Mouse (Mus musculus): ENCODE data around the gene Gjd3.
A peak's percentile ranks its signal among the peaks of the same experiment; 100 is the strongest.

Gene Gjd3

DNA sequence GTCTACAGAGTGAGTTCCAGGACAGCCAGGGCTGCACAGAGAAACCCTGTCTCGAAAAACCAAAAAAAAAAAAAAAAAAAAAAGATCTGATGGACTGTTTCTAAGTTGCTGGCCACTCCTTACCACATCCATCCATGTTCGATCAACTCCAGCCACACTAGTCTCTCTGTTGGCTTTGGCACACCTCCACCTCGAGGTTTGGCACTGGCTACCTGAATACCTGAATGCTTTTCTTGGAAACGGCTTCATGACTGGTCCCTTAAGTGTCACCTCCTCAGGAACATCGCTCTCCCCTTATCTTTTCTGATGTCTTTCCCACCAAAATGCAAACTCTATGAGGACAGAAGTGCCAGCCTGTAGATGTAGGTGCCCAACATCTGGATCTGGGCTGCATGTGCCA, 3.5 kb downstream of the Gjd3 start:
- no peak for DNase-seq

DNA sequence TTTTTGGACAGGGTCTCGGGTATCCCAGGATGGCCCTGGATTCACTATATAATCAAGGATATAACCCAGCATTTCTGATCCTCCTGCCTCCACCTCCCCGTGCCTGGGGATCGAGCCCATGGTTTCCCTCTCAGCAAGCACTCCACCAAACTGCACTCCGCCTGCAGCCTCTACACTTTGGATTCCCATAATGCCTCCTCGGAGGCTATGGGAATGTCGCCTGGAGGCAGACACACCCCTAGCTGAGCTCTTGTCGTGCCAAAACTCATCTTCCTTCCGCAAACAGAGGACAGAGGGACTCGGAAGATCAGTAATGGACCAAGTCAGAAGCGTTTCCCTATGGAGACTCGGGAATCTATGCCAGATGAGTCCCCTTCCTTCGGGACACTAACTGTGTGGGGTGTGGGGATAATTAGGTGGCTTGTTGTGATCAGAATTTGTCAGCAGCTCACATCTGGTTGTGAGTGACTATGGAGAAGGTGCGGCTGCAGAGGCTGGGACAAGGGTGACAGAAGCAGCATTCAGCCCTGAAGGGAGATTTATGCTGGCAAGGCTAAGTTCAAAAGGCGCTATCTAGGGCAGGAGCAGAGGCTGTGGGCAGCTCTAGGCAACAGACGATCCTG, 4.2 kb downstream of the Gjd3 start:
- no peak for DNase-seq

DNA sequence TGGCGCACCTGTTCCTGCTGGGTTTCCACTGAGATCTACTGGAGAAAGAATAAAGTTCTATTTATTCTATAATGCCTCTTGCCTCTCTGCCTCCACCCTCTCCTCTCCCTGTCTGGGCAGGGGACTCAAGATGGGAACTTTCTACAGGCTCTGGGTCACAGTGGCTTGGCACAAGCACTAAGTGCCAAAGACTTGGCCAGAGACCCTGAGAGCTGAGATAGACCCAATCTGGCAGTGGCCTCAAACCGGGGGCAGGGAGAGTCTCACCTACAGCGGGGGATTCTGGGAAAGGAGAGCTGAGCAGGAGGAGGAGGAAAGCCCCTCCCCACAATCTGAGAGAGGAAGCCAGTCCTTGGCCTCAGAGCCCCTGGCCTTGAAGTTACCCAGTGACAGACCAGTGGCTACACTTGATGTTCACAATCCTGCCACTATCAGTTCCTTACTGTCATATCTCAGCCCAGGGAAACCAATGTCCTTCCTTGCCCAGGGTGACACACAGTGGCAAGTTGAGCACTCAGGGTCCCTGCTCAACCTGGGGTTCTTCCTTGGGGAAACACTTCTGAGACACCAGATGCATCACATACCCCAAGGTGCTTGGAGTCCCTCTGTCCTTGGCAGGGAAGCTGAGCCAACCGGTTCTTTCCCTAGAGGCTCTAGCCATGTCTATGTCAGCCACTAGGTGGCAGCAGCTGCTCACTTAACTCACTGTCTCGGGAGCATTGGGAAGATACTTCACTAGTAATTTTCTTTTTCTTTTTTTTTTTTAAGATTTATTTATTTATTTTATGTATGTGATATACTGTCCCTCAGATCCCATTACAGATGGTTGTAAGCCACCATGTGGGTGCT, 7.7 kb downstream of the Gjd3 start:
- DNase-seq: peak; percentile 88

DNA sequence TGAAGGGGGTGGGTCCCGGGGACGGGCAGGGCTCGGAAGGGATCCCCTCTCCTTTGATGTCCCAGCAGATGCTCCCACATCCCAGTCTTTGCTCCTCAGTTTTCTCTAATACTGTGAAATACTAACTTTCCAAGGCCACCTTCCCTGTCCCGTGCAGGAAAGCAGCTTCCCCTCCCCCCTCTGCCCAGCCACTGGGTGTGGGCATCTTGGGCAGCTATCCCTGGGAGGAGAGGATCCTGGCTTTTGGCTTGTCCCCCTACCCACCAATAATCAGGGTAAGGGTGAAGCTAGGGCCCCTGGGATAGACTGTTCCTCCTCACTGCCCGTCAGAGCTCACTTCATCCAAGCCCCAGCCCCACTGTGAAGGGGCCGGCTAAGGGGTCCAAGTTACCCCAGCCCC, 8.6 kb downstream of the Gjd3 start:
- peak; percentile 30 for DNase-seq

DNA sequence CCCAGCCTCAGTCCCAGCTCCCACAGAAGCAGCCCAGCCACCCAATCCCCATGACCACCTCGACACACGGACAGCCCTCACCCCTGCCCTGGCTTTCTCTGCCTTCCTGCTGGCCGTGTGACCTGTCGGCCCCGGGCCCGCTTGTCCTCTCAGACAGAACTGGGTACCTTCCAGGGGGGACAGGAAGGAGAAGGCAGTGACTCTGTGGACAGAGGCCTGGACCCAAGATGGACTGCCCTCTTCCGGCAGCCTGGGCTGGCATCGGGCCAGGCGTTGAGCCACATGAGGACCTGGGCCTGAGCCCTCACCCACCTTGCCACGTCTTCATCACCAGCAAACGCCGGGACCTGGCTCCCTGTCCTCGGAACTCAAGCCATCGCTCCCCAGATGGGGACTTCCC, 9.2 kb downstream of the Gjd3 start:
- DNase-seq: peak; percentile 74

DNA sequence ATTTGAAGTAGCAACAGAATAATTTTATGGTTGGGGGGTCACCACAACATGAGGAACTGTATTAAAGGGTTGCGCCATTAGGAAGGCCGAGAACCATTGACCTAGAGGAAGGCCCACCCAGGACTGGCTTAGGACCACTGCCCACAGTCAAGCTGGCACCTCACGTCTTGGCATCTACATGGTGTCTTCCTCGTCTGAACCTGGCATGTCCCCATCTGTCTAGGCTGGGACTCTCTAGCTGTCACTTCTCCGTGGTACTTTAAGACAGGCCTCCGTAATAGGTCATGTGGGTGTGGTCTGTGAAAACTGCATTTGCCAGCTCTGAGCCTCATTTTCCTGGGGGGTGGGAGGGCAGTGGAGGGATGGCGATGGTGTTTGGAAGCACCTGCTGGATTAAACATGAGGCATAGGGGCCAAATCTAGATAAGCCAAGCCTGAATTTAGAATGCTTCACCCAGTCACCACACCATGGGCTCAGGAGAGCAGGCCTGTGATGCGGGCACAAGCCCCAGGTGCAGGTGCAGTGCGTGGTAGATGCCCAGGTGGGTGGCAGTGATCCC, 9.9 kb downstream of the Gjd3 start:
- DNase-seq: no peak

DNA sequence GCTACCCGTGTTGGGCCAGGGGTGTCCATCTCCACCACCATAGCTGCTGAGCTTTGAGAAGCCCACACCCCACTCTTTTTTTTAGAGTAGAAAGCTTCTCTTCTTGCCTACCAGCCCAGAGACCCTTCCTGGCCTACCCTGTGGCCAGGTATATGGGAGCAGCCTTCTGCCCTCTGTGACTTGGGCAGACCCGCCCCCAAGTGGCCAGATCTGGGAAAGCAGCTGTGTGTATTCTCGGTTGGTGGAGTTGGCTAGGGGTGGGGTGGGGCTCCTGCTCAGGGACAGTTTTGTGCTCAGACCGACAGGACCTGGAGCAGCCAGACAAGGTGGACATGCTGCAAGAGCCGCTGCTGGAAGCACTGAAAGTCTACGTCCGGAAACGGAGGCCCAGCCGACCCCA, 10.6 kb downstream of the Gjd3 start:
- DNase-seq: peak; percentile 92

DNA sequence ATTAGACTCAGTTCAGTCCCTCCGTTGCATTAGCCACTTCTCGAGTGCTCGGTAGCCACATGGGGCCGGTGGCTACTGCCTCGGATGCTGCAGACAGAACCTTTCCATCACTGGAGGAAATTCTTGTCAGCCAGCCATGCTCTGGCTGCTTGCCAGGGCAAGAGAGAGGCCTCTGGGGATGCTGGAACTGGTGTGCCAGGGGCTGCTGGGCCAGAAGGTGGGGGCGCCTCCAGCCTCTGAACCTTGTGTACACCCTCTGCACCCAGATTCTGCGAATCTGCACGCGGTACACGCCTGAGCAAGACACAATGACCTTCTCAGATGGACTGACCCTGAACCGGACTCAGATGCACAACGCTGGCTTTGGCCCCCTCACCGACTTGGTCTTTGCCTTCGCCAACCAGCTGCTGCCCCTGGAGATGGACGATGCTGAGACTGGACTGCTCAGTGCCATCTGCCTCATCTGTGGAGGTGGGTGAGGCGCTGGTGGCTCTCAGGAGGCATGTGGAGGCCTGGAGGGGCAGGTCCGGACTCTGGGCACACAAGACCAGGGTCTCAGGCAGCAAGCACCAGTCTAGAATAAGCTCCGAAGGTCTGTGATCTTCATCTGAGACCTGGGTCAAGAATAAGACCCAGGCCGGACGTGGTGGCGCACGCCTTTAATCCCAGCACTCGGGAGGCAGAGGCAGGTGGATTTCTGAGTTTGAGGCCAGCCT, 11.3 kb downstream of the Gjd3 start:
- peak; percentile 83 for DNase-seq

DNA sequence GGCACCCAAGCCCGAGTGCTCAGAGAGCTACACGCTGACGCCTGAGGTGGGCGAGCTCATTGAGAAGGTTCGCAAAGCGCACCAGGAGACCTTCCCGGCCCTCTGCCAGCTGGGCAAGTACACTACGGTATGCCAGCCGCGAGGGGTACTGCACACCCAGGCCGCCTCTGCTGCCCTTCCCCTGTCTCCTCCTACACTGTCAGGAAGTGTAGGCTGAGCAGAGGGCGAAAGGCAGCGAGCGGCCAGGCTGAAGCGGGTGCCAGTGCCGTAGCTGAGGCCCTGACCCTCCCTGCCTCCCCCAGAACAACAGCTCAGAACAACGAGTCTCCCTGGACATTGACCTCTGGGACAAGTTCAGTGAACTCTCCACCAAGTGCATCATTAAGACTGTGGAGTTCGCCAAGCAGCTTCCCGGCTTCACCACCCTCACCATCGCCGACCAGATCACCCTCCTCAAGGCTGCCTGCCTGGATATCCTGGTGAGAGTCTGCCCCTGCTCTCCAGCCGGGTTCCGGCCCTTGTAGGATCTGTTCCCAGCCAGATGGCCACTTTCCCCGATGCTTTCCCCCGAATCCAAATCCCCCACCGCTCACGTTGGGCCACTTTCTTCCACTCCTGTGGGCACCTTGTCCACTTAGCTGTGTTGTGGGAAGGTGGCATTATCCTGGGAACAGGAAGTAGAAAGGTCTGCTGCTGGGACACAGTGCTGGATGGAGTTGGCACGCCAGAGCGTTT, 12.5 kb downstream of the Gjd3 start:
- DNase-seq: peak; percentile 65

DNA sequence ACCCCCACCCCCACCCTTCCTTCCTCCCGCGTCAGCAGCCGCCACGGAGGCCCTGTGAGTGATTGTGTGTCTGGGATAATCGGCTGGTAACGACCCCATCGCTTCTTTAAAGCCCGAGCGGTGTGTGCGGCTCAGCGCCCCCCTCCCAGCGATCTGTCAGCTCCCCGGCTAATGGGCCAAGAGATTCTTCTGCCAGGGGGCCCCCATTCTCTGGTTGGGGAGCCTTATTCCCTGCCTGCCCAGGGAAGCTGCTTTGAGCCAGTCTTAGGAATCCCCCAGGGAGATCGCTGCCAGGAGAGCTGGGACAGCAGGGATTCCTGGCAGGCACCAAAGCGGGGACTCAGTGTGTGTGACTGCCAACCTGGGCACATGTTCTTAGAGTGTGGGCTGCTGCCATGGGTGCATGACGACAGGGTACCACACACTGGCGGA, 13.3 kb downstream of the Gjd3 start:
- peak; percentile 49 for DNase-seq

DNA sequence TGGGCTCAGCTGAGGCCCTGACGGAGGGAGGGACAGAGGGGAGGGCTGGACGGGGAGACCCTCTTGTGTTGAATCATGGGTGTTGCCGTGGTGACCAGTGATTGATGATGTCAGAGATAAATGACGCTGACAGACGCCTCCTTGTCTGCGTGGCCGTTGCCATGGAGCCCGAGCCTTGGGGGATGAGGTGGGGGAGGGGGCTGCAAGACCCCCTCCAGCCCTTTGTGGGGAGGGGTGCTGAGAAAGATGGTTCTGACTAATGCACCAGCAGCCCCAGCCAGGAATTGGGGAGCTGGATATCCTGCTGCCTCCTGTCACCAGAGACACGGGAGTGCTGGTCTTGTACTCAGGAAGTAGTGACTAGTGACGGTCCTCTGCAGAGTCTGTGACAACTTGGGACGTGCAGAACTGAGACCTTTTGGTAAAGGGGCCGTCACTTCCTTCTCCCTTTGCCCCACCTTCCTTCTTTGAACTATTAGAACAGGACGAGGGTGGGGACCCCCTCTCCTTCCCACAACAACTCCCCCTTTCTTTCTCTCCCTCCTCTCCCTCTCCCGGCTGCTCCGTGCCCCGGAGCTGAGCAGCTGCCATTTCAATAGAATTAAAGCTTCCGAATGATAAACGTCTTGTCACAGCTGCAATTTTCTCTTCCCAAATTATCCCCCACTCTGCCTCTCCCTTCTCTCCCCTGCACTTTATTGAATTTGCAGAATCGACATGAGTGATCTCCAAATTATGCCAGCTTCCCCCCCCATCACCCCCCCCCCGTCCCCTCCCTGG, 13.9 kb downstream of the Gjd3 start:
- DNase-seq: peak; percentile 45

DNA sequence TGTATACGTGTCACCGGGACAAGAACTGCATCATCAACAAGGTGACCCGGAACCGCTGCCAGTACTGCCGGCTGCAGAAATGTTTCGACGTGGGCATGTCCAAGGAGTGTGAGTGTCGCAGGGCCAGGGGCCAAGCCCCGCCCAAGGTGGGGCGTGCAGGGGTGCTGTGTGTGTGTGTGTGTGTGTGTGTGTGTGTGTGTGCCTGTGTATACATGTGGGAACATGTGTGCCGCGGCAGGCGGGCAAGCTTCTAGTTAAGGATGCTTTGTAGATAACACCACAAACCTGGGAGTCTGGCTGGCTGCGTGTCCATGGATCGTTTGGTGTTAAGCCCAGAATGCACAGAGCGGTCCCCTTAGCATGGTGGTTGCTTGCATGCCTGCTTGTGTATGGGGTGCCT, 14.7 kb downstream of the Gjd3 start:
- DNase-seq: peak; percentile 33

DNA sequence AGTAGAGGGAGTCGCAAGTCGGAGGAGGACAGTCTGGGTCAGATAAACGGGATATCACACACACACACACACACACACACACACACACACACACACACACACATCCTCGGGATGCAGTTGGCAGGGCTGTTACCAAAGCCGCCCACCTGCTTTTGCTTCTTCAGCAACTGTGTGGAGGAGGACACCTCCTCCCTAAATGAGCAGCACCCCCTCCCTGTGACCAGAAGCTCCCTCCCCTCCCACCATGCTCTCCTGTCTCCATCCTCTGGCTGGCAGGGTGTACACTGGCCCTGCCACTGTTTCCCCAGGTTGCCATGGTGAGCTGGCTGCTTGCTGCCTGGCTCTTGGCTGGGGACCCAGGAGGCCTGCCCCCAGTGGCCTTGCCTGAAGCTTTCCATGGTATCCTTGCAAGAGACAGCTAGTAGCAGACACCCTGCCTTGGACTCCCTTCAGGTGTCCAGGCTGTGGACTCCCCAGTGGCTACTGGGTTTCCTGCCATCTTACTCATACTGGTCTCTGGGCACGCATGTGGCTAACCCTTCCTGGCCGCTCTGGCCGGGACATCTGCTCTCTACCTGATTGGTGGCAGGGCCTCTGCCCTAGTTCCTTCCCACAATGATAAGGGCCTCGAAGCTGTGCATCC, 16.2 kb downstream of the Gjd3 start:
- DNase-seq: peak; percentile 64

DNA sequence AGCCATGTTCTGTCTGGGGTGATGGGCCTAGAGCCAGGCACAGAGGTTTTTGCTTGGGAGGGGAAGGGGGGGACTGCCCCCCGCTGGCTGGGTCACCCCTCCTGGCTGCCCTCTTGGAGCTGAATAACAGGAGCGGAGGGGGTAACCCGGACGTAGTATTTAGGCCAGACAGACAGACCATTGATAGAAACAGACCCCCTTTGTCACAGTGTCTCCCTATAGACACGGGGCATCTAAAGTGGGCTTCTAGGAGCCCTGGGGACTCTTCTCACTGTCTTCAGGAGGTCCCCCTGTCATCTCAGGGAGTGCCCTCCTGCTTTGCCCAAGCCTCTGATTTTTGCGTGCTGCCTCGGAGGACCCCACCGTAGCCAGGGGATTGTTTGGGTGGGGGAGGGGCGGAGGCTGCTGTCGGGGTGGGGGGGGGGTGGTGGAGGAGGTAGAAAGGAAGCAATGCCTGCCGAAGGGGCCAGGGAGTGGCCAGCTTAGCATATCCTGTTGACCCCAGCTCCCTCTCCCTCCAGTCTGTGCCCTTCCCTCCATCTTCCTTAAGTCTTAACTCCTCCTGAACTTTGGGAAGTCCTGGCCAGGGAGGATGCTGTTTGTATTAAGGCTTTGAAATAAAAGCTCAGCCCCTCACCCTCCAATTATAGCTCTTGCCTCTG, 17.3 kb downstream of the Gjd3 start:
- peak; percentile 48 for DNase-seq

DNA sequence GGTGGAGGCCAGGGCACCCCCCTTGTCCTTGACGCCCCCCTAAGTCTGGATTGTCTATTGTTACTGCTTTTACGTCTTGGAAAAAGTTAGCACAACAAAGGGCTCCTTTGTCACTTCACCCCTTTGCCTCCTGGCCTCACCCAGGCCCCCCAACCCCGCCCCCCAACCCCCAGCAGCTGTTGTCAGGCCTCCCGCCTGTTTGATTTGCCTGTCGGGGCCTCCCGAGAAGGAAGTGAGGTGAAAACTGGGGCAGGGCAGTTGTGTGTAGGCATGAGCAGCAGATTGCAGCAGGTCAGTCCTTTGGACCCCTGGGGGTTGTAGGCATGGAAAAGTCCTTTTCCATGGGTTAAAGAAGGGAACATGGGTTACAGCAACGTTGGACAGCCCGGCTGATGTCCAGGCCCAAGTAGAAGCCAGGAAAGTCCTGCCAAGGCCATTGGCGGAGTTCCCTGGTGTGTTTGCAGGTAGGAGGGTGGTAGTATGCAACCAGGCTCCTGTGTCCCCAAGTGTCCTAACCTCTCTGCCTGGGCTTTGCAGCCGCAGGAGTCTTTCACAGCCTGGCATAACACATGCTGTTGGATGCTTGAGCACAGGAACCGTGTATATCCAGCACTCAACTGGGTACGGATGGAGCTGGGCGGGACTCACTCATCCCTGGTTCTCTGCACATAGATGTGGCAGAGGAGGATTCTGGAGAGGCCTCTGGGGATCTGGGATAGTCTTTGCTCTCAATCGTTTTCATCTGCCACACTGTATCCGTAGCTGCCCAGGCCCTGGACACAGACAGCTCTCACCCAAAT, 18.0 kb downstream of the Gjd3 start:
- DNase-seq: peak; percentile 50

DNA sequence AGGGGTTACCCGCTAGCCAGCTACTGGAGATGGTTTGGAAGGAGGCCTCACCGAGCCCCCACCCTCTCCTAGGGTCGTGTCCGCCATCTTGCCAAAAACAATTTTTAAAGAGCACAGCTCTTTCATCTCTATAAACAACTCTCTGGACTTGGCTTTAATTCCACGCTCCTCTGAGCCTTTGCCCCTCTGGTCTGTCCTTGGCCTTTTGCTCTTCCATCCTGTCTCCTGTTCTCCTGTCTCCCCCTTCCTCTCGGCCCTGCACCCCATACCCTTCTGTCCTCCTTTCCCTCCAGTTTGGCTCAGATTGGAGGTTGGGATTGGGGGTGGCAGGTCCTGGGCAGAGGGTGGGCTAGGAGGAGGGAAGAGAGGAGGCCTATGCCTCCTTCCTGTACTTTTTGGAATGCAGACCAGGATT, 18.6 kb downstream of the Gjd3 start:
- no peak for DNase-seq

DNA sequence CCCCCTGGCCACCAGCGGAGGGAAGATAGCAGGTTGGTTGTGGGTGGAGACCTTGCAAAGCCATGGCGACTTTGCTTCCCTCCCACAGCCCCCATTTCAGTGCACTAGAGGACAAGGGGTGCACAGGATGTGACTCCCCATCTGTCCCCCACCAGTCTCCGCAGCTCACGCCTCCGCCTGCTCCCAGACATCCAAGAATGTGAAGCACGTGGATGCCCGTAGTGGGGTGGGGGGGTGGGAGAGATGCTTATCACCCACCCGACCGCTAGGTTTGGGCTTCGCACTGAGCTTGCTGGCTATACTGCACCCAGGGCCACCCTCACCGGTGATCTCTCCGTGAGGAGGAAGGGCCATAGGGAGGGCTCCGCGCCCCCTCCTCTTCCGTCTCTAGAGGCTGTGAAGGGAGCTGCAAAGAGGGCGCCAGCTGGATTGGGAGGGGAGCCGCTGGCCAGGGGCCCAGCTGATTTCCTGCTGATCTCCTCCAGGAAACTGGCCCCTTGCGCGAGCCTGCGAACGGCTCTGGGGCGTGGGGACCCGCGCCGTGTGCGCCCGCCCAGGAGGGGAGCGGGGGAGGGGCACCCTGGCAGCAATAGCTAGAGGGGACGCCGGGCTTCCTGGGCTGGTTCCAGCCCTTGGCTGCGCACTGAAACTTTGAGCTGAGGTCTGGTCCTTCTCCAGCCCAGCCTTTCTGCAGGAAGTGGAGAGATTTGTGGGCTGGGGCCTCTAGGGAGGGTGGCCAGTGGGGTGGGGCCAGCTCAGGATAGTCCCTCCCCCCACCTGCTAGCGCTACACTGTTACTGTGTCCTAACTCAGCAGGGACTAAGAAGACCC, 19.4 kb downstream of the Gjd3 start:
- DNase-seq: peak; percentile 96

DNA sequence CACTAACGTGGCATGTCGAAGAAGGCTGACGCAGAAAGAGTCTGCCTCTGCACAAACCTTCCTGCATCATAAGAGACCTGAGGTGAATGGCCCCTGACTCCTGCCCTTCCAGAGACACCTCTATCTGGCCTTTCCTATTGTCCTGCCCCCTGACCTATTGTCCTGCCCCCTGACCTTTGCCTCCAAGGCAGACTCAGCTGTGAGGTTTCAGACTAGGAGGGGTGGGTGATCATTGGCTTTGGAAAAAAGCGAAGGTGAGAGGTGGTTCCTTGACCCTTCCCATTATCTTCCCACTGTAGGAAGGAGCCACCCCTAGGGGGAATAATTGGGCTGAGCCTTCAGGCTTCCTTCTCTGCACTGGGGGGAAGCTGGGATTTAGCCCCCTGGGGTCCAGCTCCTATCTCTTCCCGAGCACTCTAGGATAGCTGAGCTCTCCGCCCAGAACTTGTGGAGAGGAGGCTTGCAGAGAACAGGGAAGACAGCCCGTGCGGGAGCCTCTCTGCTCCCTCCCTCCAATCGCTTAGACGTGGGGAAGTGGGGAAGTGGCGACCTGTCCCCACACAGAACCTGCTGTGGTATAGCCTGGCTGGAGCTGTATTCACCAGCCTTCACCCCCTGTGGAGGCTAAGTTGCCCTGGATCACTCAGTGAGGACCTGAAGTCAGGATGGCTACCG, 20.3 kb downstream of the Gjd3 start:
- DNase-seq: no peak

Measured in kidney, postnatal 10 days (tissue).